Mouse (Mus musculus) right cerebral cortex, adult 18-20 months (tissue): ENCODE results near the gene Cers3.

Source experiments
- DNase-seq: peaks from one replicate; pipeline ENCODE4 v3.0.0; 2022; ENCODE audit warnings: mixed read lengths

The Cers3 gene

DNA sequence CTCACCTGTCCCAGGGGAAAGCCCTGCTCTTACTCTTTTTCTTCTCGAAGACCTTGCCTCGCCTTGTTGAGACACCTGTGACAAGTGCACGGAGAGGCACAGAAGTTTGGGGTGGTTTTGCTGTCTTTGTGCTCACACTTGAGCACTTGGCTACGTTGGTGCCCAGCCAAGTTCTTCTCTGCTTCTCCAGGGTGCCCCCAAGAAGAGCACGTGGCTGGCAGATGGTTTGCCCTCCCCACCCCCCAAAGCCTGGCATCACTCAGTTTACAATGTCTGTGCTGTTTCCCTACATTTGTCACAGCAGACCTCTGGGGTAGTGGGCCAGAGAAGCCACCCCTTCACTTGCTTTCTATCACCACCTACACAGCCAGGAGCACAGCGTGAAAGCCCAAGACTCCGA lies 97.9 kb downstream of the Cers3 start:
- no peak for DNase-seq

DNA sequence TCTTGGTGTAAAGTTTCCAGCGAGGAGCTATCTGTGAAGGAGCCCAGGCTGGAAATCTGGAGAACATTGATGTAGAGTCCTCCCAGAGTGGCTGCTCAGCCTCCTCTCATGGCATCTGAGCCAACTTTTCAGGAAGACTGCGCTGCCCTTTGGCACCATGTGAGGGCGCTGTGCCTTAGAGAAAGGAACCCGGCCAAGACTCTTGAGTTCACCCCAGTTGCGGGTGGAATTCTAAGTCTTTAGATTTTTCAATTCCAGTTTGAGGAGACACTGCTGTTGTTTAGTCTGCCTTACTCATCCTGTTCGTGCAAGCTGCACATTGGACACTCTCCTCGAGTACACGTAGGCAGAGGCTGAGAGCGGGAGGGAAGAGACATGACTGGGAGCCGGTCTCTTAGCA lies 98.7 kb downstream of the Cers3 start:
- peak; percentile 91 for DNase-seq

DNA sequence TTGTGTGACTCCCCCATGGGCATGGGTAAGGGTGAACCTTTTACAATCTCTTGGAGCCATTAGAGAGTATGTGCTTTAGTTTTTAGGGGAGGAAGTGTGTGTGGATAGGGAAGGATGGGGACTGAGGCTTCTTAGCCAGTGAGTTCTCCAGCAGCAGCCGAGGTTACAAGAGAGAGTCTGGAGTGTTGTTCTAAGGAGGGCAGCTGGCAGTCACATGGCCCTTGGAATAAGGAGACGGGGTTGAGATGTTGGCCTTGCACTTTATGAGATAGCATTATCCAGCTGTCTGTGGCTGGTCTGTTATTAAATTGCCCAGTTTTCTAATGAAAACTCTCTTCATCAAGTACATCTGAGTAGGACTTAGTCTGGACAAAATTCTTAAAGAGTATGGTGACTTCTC lies 100.5 kb downstream of the Cers3 start:
- DNase-seq = no peak

DNA sequence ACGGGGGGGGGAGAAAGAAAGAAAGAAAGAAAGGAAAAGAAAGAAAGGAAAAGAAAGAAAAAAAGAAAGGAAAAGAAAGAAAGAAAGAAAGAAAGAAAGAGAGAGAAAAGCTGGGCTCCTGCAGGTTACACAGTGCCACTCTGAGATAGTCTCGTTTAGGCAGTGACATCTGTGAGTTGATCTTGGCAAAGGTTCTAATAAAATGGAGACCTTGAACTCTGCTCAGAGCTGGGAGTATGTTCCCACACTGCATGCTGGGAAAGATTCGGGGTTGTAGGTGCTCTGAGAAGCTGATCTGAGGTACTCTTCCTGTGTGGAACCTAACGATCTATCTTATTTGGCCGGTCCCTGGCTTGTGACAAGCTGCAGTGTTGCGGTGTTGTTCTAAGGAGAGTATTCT lies 103.3 kb downstream of the Cers3 start:
- no peak for DNase-seq

DNA sequence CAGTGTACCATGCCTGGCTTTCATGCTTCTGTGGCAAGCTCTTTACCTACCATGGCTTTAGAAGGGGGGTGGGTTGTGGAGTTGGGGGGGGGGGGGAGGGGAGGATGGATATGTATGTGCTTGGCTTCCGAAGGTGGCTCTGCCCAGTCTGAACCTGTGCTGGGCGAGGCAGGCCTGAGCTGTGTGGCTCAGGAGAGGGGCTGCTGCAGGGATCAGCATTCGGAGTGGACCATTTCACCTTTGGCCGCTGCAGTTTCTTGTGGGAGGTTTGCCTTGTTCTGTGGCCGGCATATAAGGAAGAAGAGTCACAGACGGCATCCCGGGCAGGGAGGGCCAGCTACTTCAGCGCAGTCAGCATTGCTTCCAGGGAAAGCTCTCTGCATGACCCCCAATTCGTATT lies 104.0 kb downstream of the Cers3 start:
- no peak for DNase-seq

DNA sequence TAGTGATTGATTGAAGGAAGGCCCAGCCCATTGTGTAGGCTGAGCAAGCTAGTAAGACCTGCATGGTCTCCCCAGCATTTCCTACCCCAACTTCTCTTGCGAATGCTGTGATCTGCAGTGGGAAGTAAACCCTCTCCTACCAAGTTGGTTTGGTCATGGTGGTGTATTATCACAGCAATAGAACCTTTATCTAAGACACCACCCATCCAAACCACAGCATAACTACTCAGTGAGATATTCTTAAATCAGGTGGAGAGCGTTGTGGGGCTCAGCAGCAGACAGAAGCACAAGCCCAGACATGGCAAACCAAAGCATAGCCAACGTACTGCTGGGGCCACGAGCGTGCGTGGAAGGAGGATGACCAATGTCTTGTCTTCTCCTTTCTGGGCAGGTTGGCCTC lies 106.0 kb downstream of the Cers3 start:
- DNase-seq = no peak

DNA sequence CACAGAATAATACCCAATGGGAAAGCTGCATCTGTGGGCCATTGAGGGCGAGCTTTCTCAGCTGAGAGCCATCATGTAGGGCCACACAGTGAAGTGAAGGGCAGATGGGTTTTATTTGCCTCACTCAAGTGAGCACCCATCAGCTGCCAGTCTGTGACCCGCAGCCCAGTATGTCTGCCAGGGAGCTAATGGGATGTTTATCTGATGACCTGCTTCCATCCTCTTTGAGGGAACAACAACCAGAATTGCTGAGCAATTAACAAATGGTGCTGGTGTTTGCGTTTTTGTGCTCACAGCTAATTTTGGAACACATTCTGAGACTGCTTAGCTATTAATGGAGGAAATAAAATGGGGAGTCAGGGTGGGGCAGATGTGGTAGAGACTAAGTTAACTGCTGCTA lies 108.9 kb downstream of the Cers3 start:
- no peak for DNase-seq

DNA sequence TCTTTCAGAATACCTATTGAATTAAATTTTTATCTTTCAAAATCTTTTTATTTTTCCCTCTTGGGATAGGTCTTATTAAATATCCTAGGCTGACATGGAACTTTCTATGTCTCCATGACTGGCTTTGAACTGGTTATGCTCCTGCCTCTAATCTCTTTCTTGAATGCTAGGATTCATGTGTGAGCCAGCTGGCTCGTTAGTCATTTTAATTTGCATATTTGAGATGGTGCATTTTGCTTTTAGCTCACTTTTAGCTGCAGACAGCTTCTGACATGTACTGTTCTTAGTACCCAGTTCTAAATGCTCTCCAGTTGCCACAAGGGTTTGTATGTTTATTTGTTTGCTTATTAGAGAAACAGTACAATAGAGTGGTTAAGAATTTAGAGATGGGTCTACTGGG lies 114.3 kb downstream of the Cers3 start:
- DNase-seq = no peak

DNA sequence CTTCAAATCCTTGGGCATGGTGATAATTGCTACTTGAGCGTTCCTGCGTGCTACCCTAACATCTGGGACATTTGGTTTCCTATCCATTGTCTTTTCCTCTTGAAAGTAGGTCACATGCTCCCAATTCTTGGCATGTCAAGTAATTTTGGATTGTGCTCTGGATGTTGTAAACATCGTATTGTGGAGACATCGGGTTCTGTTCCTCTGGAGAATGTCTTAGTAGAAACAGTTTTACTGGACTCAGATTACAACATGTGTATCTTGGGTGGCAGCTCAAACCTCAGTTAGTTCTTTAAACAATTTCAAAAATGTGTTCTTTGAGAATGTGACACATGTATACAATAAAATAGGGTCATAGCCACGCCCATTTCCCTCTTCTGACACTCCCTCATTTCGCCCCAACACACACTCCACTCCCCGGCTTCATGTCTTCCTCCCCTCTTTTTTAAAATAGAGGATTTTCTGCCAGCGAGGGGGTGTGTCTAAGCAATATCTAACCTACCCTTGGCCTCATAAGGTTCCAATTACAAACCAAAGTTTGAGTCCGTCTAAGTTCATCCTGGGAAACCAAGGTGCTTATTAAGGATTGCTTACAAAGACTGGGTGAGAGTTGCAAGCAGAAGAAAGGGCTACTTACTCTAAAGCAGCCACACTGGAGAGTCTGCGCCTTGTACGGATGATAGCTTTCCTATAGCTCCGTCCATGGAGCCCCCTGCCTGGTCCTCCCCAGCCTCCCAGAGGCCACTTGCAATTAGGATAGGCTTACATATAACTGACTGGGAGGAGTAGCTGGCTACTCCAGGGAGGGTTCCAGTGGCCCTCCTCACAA lies 115.2 kb downstream of the Cers3 start:
- no peak for DNase-seq

DNA sequence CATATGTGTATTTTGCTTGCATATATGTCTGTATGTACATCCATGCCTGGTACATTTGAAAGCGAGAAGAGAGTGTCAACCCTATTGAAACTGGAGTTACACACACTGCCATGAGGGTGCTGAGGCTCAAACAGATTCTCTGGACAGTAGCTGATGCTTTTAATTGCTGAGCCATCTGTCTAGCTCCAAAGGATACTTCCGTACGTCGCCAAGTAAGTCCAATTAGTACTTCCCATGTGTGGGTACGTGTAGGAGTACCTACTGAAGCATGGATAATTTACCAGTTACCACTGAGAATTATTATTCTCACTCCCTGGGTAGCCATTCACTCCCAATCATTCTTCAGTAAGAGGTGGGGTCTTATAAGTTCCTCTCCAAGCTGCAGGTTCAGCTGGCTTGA lies 115.9 kb downstream of the Cers3 start:
- no peak for DNase-seq

DNA sequence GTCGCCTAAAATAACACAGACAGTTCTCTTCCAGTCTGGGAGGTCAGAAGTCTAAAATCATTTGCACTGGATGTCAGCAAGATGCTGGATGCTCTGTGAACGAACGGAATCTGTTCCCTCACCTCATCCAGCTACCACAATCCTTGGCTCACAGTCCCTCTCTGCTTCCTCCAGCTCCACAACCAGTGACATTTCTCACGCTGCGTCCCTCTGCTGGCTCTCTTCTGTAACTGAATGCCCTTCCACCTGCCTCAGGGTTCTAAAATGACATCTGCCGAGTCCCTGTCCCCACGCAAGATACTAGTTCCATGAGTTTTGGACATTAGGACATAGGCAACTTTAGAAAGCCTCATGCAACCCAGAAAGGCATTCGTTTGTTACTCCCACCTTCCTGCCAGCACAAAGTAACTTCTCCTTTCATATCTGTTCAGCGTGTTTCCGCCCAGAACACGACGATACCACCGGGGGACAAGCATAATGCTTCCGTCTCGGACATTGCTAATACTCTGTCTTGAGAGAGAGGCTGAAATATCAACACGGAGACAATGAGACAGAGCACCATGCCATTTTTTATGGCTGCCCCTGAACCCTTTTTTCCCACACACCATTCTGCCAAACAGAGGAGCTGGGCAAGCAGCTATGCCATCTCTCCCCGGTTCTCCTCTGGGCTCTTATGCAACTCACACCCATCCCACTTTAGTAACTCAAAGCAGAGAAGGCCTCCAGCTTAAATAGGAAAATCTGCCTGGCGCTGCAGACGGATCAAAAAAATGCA lies 123.8 kb downstream of the Cers3 start:
- peak; percentile 46 for DNase-seq

DNA sequence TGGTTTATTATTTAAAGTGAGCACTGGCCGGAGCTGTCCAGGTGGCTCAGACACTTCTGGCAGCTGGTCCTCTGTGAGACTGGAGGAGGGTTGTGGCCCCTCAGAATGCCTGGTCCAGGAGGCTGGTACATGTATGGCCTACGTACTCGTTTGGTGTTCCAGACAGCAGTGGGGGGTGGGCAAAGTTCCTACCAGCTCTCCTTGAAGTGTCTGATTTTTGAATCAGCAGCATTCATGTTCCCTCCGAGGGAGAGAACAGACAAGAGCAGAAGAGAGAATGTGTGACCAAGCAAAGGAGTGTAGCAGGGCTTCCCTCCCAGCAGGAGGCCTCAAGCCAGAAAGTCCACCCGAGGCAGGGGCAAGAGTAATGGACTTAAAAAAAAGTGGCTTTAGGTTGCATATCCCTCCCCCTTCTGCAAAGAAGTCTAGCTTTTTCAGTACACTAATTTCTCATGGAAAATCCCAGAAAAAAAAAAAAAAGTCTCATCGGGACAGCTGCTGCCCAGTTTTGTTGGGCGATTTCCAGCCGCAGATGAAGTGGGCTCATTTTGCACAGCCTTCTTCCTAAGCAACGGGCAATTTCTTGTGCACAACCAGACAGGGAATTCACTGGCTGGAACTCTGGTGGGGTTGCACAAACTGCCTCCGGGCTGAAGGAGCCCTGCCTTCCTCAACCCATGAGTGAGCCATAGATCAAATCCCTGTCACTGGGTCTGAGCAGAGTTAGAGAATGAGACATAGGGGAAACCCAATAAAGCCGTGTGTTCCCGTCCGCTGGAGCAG lies 124.6 kb downstream of the Cers3 start:
- DNase-seq = peak; percentile 75

DNA sequence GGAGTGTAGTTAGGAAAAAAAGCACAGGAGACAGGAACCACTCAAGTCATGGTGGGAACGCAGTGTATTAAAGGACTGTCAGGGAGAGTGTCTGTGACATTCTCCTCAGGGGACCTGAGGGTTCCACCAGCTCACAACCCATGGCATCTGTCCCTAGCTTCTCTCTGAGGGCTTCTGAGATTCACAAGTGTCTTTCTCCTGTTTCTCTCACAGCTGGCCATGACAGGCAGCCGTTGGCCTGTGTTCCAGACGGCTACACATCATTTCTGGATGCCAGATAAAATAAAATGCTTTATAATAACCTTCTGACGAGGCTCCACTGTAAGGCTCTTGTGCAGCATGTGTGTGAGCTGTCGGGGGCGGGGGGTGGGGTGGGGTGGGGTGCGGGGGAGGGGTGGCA lies 128.2 kb downstream of the Cers3 start:
- DNase-seq = no peak

DNA sequence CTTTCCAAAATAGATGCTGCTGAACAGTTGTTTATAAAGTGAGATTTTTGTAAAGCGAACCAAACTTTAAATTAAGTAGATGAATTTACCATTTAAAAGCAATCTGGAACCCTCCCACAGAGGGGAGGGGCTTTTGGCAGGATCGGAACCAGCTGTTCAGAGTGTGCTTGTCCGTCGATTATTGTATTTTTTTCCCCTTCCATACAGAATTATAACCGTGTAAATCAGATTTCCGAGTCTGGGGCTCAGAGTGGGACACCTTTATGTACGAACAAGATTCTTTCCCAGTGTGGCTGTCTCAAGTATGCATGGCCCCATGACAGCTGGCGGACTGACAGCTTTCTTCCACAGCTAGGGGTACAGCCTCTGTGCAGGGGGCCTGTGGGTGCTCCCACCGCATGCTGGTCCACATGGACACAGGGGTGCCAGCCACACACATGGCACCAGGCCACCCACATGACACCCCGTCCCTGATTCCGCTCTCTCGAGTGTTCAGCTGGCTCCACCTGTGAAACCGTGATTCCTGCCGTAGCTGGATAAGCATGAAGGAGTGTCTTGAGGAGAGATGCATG lies 128.7 kb downstream of the Cers3 start:
- no peak for DNase-seq

DNA sequence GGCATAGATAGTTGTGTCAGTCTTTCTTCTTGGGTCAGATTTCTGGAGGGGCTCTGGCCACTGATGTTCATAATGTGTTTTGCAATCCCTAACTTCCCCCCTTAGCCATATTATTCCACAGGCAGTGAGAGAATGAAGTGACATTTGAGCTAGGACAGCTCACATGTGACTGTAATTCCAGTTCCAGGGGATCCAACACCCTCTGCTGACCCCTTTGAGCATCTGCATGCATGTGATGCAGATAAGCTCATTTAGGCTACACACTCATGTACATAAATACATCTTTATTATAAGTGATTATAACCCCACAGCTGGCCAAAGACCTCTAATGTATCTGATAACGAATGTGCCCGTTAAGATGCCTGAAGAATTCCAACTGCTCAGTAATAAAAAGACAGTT lies 129.9 kb downstream of the Cers3 start:
- DNase-seq = no peak
